Mouse (Mus musculus): ENCODE measurements around the gene Slc22a3.

The Slc22a3 gene

DNA sequence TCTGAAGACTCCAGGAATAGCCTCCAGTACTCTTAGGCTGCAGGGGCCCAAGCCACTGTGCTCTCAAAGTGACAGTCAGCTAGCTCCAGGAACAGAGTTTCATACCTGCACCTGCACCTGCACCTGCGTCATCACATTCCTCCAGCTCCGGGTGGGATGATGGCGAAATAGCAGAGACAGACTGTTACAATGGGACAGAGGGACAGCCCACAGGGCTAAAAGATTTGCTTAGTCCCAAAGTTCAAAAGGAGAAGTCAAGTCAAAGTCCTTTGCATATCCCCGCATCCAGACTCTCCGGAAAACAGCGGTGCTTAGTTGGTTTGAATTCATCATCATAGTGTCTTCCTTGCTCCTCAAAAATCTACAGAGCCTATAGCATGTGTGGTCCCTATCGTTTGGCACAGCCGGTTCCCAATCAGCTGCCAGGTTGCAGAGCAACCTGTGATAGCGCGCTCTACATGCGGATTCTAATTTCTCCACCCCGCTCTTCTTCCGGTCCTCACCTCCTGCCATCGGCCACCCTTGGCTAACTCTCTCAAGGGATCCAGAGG lies at the start of gene Slc22a3:
Gene Slc22a3 (minus strand): TSS at position 51 of the 551 bp plus-strand sequence.
- no peak for DNase-seq (ENCODE audit: low spot score)

GRCm38 (mm10) chr17:12534353-12535145 lies 27.0 kb upstream of the Slc22a3 start:
- peak; percentile 82 for DNase-seq (ENCODE audit: low spot score)

- DNase-seq (ENCODE audit: low spot score) = peak; percentile 59
These were observed 24.6 kb upstream of the Slc22a3 start for GRCm38 (mm10) chr17:12532115-12532514.

DNA sequence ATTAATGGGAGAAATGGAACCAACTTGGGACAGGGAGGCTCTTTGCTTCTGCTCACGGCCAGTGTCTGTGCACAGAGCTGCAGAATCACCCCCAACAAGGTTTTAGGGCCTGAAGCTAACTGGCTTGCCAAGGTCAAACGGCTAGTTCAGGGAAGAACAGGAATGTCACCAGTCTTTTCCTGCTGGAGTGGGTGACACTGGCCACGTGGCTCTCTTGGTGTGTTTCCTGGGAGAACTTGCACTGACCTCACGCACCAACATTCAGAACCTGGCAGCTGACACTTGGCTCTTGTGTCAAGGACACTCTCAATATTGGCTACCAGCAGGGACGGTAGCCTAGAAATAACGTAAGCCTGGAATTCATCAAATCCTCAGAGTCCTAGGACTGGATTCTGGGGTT lies 22.6 kb upstream of the Slc22a3 start:
- DNase-seq (ENCODE audit: low spot score) = no peak

- DNase-seq (ENCODE audit: low spot score) = no peak
These were observed 22.0 kb upstream of the Slc22a3 start for GRCm38 (mm10) chr17:12529384-12529985.

DNA sequence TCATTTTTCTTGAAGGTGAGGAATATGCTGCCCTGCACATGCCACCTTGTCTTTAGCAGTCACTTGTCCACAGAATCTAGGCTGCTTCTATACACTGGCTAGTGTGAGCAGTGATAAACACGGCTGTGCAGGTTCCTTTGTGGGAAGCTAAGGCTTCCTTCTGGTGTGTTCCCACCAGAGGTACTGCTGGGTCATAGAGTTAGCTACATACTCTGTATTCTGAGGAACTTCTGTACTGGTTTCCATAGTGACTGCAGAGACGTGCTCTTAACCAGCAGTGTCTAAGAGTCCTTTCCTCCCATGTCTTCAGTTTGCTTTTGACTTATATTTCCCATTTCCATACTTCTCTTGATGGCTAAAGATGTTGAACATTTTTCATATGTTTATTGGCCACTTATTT lies 11.6 kb upstream of the Slc22a3 start:
- DNase-seq (ENCODE audit: low spot score) = no peak

- no peak for DNase-seq (ENCODE audit: low spot score)
These were observed 10.7 kb upstream of the Slc22a3 start for GRCm38 (mm10) chr17:12518194-12518593.

GRCm38 (mm10) chr17:12513997-12514396 lies 6.5 kb upstream of the Slc22a3 start:
- DNase-seq (ENCODE audit: low spot score) = no peak

DNA sequence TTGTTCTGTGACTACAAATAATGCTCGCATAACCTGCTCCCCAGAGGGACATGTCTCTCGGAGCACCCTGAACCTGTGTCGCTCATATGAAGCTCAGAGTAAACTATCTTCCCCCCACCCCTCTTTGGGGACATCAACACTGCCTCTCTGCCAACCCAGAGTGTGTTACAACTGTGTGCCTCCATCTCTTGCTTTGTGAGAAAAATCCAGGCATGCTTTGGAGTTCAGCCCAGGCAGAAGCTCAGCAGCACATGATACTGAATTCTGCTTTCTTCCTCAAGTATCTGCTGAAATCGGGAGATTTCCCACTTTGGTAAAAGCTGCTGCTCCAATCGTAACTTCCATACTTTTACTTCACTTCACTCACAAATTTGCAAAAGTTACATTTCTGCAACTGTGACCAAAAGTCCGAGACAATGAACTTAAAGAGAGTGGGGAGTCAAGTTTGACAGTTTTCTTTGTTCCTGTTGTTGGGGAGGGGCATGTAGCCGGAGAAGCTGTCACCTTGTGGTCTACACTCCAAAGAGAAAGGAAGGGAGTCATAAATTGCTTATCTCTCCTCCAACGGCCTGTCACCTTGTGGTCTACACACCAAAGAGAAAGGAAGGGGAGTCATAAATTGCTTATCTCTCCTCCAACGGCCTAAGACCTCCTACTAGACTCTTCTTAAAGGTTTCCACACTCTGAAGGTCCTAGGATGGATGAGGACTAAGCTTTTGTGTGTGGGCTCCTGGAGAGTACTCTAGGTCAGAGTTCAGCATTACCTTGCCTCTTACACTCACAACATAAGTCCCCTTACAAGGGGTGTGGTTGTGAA lies 5.8 kb upstream of the Slc22a3 start:
- no peak for DNase-seq (ENCODE audit: low spot score)

- DNase-seq (ENCODE audit: low spot score) = no peak
These were observed 3.7 kb upstream of the Slc22a3 start for GRCm38 (mm10) chr17:12511193-12511592.

GRCm38 (mm10) chr17:12508376-12508775 lies 872 bp upstream of the Slc22a3 start:
- no peak for DNase-seq (ENCODE audit: low spot score)

DNA sequence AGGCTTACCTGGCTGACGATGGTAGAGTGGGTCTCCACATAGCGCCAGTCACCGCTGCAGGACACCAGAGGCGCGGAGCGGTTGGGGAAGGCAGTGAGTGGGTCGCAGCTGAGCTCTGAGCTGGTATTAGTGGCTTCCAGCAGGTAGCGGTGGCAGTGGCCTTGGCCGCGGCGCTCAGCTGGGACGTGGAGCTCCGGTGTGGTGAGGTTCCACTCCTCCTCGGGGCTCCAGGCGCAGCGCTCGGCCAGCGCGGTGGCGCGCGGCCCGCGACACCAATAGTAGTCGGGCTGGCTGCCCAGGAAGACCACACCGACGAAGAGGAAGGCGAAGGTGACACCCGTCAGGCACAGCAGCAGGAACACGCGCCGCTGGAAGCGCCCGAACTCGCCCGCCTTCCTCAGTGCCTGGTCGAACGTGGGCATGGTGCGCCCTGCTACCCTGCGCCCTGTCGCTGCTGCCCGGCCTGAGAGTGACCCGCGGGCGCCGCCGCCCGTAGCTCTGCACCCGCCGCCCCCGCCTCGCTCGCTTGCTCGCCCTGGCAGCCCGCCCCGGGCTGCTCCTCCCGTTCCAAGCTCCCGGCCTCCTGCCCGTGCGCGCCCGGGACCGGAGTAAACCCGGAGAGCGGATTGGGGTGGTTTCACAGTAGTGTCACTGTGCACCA lies 471 bp downstream of the Slc22a3 start:
- peak; percentile 15 for DNase-seq (ENCODE audit: low spot score)

GRCm38 (mm10) chr17:12505708-12506107 lies 1.8 kb downstream of the Slc22a3 start:
- no peak for DNase-seq (ENCODE audit: low spot score)

DNA sequence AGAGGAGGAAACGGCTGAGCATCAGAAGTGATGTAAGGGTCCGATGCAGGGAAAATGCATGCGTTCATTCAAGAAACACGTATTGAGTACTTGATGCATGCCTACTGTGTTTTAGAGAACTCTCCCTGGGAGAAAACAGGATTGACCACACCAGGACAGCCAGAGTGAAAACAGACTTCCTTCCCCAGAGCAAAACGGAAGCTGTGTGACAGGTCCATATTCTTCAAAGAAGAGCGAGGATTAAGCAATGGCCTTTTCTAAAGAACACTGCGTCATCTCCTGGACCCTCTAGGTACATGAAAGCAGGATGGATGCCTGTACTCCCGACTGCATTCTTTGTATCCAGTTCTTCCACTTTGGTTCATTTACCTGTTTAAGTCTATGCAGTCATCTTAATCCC lies 8.1 kb downstream of the Slc22a3 start:
- DNase-seq (ENCODE audit: low spot score) = no peak

- DNase-seq (ENCODE audit: low spot score) = no peak
These were observed 11.9 kb downstream of the Slc22a3 start for GRCm38 (mm10) chr17:12495558-12495957.

DNA sequence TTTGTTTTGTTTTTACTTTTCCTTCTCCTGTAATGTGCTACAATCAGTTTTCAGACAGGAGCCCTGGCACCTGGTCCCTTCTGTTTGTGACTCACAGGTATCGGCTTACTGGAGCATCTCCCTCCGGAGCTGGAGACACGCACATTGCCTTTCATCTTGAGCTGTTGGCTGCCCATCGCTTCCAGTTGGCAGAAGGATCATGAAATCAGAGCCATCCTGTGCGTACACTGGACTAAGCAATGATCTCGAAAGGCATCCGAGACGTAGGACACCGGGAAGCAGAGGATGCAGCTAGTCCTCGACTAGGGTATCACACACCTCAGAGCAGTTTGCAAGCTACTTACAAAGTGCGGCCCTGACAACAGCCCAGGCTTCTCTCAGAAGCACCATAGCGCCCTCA lies 15.9 kb downstream of the Slc22a3 start:
- no peak for DNase-seq (ENCODE audit: low spot score)

- DNase-seq (ENCODE audit: low spot score) = no peak
These were observed 17.6 kb downstream of the Slc22a3 start for GRCm38 (mm10) chr17:12489888-12490287.

- no peak for DNase-seq (ENCODE audit: low spot score)
These were observed 21.8 kb downstream of the Slc22a3 start for GRCm38 (mm10) chr17:12485657-12486056.

GRCm38 (mm10) chr17:12479416-12479815 lies 28.1 kb downstream of the Slc22a3 start:
- no peak for DNase-seq (ENCODE audit: low spot score)

GRCm38 (mm10) chr17:12474509-12475083 lies 32.9 kb downstream of the Slc22a3 start:
- no peak for DNase-seq (ENCODE audit: low spot score)

- no peak for DNase-seq (ENCODE audit: low spot score)
These were observed 35.0 kb downstream of the Slc22a3 start for GRCm38 (mm10) chr17:12472547-12472946.

GRCm38 (mm10) chr17:12468745-12469144 lies 38.8 kb downstream of the Slc22a3 start:
- DNase-seq (ENCODE audit: low spot score) = no peak
